Comparison of ENCODE assay signal across 8 mouse cellular contexts in the genomic region with DNA sequence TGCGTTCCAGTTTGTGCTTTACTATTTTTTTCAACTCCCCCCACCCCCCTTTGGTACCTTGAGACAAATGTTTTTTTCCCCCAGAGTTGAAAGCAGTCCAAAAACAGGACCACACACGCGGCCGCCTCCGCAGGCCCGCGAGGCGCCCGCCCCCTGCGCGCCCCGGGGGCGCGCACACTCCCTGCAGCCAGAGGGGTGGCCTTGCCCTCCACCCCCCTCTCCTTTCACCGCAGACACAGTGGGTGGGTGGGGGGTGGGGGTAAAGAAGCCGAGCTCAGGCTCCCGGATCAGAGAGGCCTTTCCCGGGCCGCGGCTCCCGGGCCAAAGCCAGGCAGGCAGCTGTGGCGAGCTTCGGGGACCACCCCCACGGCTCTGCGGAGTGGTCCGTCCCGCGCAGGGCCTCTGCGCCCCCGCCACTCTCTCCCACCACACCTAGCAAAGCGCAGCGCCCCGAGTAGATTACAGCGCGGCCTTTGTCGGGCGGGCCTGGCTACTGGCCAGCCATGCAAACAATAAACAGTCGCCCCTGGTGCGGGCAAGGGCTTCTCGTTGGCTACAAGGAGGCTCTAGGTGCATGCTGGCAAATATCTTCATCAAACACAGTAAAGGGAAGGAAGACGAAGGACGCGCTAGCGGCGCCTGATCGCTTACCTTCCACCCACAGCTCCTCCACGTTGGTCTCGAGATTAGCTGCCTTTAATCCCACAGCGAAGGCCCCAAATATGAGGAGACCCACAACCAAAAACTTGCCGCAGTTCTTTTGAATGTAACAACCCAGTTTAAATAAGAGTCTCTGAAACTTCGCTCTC. TPM values are rescaled to one million over a fixed set of nuclear protein-coding genes. Genes with fewer than 3 reads are reported as not detected.
A peak's percentile ranks its signal among the peaks of the same experiment; 100 is the strongest.
DNase-seq lines count a peak whose midpoint lies in the region; ATAC-seq lines count a peak whose summit lies in the region.

No protein-coding gene starts in this region.

- DNase-seq in layer of hippocampus, adult 11-12 months (ENCODE audit: low spot score), result peak; percentile 62
- no peak for DNase-seq in layer of hippocampus, adult 9-10 months (ENCODE audit: low spot score)
- DNase-seq in embryonic facial prominence, embryonic 10.5 days (ENCODE audit: low spot score), result peak; percentile 90
- peak; percentile 73 for DNase-seq in heart, adult 8-10 months (ENCODE audit: low spot score)
- DNase-seq in kidney, adult 8-10 months, result peak; percentile 57 to 58
- DNase-seq in liver, embryonic 13.5 days, result peak; percentile 70
- peak; percentile 90 for DNase-seq in neural tube, embryonic 10.5 days (ENCODE audit: extremely low spot score, low spot score)

- ATAC-seq in liver, embryonic 13.5 days (ENCODE audit: low read depth), result peak; percentile 66
- peak; percentile 47 for ATAC-seq in stomach, embryonic 15.5 days (ENCODE audit: insufficient read depth, low FRiP score, low read depth)

- H3K9ac ChIP-seq in liver, embryonic 13.5 days, result peak overlapping the region; percentile 92
- H3K9ac ChIP-seq in stomach, embryonic 15.5 days, result peak overlapping the region; percentile 99

- H3K4me3 ChIP-seq in embryonic facial prominence, embryonic 10.5 days, result peak overlapping the region; percentile 93
- H3K4me3 ChIP-seq in liver, embryonic 13.5 days (replicated peaks), result peak overlapping the region; percentile 85
- peak overlapping the region; percentile 89 for H3K4me3 ChIP-seq in stomach, embryonic 15.5 days (replicated peaks)

- WGBS in embryonic facial prominence, embryonic 10.5 days, result under 1% methylated on average over 51 of the region's 51 CpGs
- under 1% methylated on average over 51 of the region's 51 CpGs for WGBS in liver, embryonic 13.5 days (ENCODE audit: insufficient replicate concordance)
- WGBS in stomach, embryonic 15.5 days, result under 1% methylated on average over 51 of the region's 51 CpGs

- H3K27me3 ChIP-seq in embryonic facial prominence, embryonic 10.5 days (replicated peaks; ENCODE audit: low read depth, poor library complexity, severe bottlenecking), result no peaks in the 10 kb centered on the region
- no peaks in the 10 kb centered on the region for H3K27me3 ChIP-seq in liver, embryonic 13.5 days
- H3K27me3 ChIP-seq in stomach, embryonic 15.5 days (replicated peaks), result no peaks in the 10 kb centered on the region

- H3K36me3 ChIP-seq in embryonic facial prominence, embryonic 10.5 days (replicated peaks), result peaks cover 58% of the 10 kb centered on the region
- peaks cover 6% of the 10 kb centered on the region for H3K36me3 ChIP-seq in liver, embryonic 13.5 days
- no peaks in the 10 kb centered on the region for H3K36me3 ChIP-seq in stomach, embryonic 15.5 days

- H3K9me3 ChIP-seq in embryonic facial prominence, embryonic 10.5 days, result no peaks in the 10 kb centered on the region
- H3K9me3 ChIP-seq in liver, embryonic 13.5 days (replicated peaks), result no peaks in the 10 kb centered on the region
- H3K9me3 ChIP-seq in stomach, embryonic 15.5 days, result no peaks in the 10 kb centered on the region

- H3K4me1 ChIP-seq in embryonic facial prominence, embryonic 10.5 days, result peaks cover 56% of the 10 kb centered on the region
- peaks cover 64% of the 10 kb centered on the region for H3K4me1 ChIP-seq in liver, embryonic 13.5 days (replicated peaks)
- H3K4me1 ChIP-seq in stomach, embryonic 15.5 days, result peaks cover 25% of the 10 kb centered on the region

- H3K27ac ChIP-seq in embryonic facial prominence, embryonic 10.5 days (replicated peaks), result peak overlapping the region; percentile 99
- peak overlapping the region; percentile 93 for H3K27ac ChIP-seq in liver, embryonic 13.5 days
- peak overlapping the region; percentile 99 for H3K27ac ChIP-seq in stomach, embryonic 15.5 days

- peak overlapping the region; percentile 100 for H3K4me2 ChIP-seq in liver, embryonic 13.5 days
- peak overlapping the region; percentile 83 for H3K4me2 ChIP-seq in stomach, embryonic 15.5 days

RNA-seq across cellular contexts. Expression of a gene that starts 10.2 kb away (rescaled TPM):
- 33.0 and 33.5 TPM in 2 replicates for polyA plus RNA-seq in embryonic facial prominence, embryonic 10.5 days (2016; fragmentation: Nextera tagmentation; extraction: Ambion mirVana)
- total RNA-seq in heart, adult 8-10 months (2022), result 10 to 100 TPM; 10.1 to 17.2 (median 13.6) TPM
- 3.4 and 4.1 TPM in 2 replicates for polyA plus RNA-seq in liver, embryonic 13.5 days (2015; fragmentation: Nextera tagmentation; extraction: Ambion mirVana)
- polyA plus RNA-seq in stomach, embryonic 15.5 days (2015; fragmentation: Nextera tagmentation; extraction: Ambion mirVana), result 32.1 and 34.3 TPM in 2 replicates
